Comparison of ENCODE assay signal across 8 mouse cellular contexts in the genomic region with DNA sequence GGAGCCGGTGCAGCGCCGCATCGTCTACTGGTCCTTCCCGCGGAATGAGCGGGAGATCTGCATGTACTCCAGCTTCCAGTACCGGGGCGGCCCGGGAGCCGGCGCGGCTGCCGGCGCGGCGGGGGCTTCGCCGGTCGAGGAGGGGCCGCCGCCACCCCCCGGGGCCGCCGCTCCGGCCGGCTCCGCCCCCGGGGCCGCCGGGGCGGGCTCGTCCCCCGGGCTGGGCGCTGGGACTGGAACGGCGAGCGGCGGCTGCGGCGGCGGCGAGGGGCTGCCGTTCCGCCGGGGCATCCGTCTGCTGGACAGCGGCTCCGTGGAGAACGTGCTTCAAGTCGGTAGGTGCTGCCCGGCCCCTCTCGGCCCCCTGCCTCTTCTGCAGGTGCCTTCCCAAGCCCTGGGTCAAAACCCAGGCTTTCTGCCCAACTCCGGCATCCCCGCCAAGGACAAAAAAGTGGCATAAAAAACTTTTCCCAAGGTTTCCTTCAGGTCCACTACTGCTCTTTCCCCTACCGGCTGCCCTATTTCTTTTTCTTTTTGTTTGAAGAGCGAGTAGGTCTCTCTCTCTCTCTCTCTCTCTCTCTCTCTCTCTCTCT. TPM values are rescaled to one million over a fixed set of nuclear protein-coding genes. Genes with fewer than 3 reads are reported as not detected.
DNase-seq lines count a peak whose midpoint lies in the region; ATAC-seq and TF ChIP-seq lines count a peak whose summit lies in the region.

No protein-coding gene starts in this region.

- 0% methylated on average over 35 of the region's 57 CpGs for WGBS in forebrain, embryonic 13.5 days
- WGBS in hindbrain, embryonic 14.5 days, result 0% methylated on average over 44 of the region's 57 CpGs
- 3% methylated on average over 50 of the region's 57 CpGs for WGBS in limb, embryonic 10.5 days
- WGBS in midbrain, embryonic 16.5 days, result 0% methylated on average over 38 of the region's 57 CpGs

- TF ChIP-seq POLR2A in bone marrow macrophage, adult 2 months (IDR thresholded peaks at IDR 0.05; ENCODE audit: borderline replicate concordance, low read depth, low read length), result no peak

- peak overlapping the region; percentile 74 for H3K4me3 ChIP-seq in bone marrow macrophage, adult 2 months (ENCODE audit: insufficient read depth, low read length)
- peak overlapping the region; percentile 95 for H3K4me3 ChIP-seq in forebrain, embryonic 13.5 days
- peak overlapping the region; percentile 82 for H3K4me3 ChIP-seq in hindbrain, embryonic 14.5 days (replicated peaks; ENCODE audit: low read length)
- H3K4me3 ChIP-seq in limb, embryonic 10.5 days, result peak overlapping the region; percentile 84
- H3K4me3 ChIP-seq in midbrain, embryonic 16.5 days (ENCODE audit: low read depth, low read length), result peak overlapping the region; percentile 71

- H3K27ac ChIP-seq in bone marrow macrophage, adult 2 months (ENCODE audit: insufficient read depth, low read depth, low read length), result no peak overlapping the region
- H3K27ac ChIP-seq in forebrain, embryonic 13.5 days, result peak overlapping the region; percentile 99
- peak overlapping the region; percentile 98 for H3K27ac ChIP-seq in hindbrain, embryonic 14.5 days
- H3K27ac ChIP-seq in limb, embryonic 10.5 days, result peak overlapping the region; percentile 86
- peak overlapping the region; percentile 95 for H3K27ac ChIP-seq in midbrain, embryonic 16.5 days (ENCODE audit: low read length)

- no peak for ATAC-seq in forebrain, embryonic 13.5 days
- ATAC-seq in hindbrain, embryonic 14.5 days (ENCODE audit: low FRiP score), result peak; percentile 12; the same call in 1 of the 2 replicates
- ATAC-seq in midbrain, embryonic 16.5 days, result peak; percentile 36; the same call in 1 of the 2 replicates

- TF ChIP-seq CTCF in bone marrow macrophage, adult 2 months (IDR thresholded peaks at IDR 0.05; ENCODE audit: low read depth, low read length), result no peak

- H3K9ac ChIP-seq in forebrain, embryonic 13.5 days, result peak overlapping the region; percentile 96
- H3K9ac ChIP-seq in hindbrain, embryonic 14.5 days, result peak overlapping the region; percentile 97
- peak overlapping the region; percentile 87 for H3K9ac ChIP-seq in midbrain, embryonic 16.5 days (ENCODE audit: low read depth, low read length)

- peak overlapping the region; percentile 75 for H3K4me2 ChIP-seq in forebrain, embryonic 13.5 days
- peak overlapping the region; percentile 73 for H3K4me2 ChIP-seq in hindbrain, embryonic 14.5 days (replicated peaks)
- peak overlapping the region; percentile 70 for H3K4me2 ChIP-seq in midbrain, embryonic 16.5 days (ENCODE audit: low read length)

- H3K9me3 ChIP-seq in forebrain, embryonic 13.5 days (replicated peaks), result no peaks in the 10 kb centered on the region
- no peaks in the 10 kb centered on the region for H3K9me3 ChIP-seq in hindbrain, embryonic 14.5 days (ENCODE audit: control insufficient read depth, low read length)
- no peaks in the 10 kb centered on the region for H3K9me3 ChIP-seq in limb, embryonic 10.5 days (replicated peaks)
- H3K9me3 ChIP-seq in midbrain, embryonic 16.5 days (replicated peaks; ENCODE audit: control insufficient read depth, low read length, poor library complexity, severe bottlenecking), result no peaks in the 10 kb centered on the region

- H3K27me3 ChIP-seq in forebrain, embryonic 13.5 days, result no peaks in the 10 kb centered on the region
- H3K27me3 ChIP-seq in hindbrain, embryonic 14.5 days (ENCODE audit: control insufficient read depth, insufficient read depth, low read length), result no peaks in the 10 kb centered on the region
- peaks cover 48% of the 10 kb centered on the region for H3K27me3 ChIP-seq in limb, embryonic 10.5 days (ENCODE audit: low read depth, poor library complexity, severe bottlenecking)
- no peaks in the 10 kb centered on the region for H3K27me3 ChIP-seq in midbrain, embryonic 16.5 days (ENCODE audit: control insufficient read depth, insufficient read depth, low read depth, low read length)

- H3K36me3 ChIP-seq in forebrain, embryonic 13.5 days (ENCODE audit: poor library complexity, severe bottlenecking), result no peaks in the 10 kb centered on the region
- no peaks in the 10 kb centered on the region for H3K36me3 ChIP-seq in hindbrain, embryonic 14.5 days (replicated peaks; ENCODE audit: control insufficient read depth, insufficient read depth)
- H3K36me3 ChIP-seq in limb, embryonic 10.5 days, result no peaks in the 10 kb centered on the region
- no peaks in the 10 kb centered on the region for H3K36me3 ChIP-seq in midbrain, embryonic 16.5 days (ENCODE audit: control insufficient read depth, insufficient read depth, low read length)

- DNase-seq in layer of hippocampus, adult 18-20 months (ENCODE audit: low spot score in 2 of 2), result peak; percentile 11 to 19
- DNase-seq in layer of hippocampus, adult 9-10 months (ENCODE audit: low spot score), result no peak
- DNase-seq in hindbrain, embryonic 14.5 days (ENCODE audit: low spot score), result no peak
- peak; percentile 67 for DNase-seq in limb, embryonic 10.5 days (ENCODE audit: low spot score)
- peak; percentile 48 for DNase-seq in testis, postnatal 10 days (ENCODE audit: low spot score)

- peaks cover 3% of the 10 kb centered on the region; the same call in 1 of the 2 replicates for H3K4me1 ChIP-seq in bone marrow macrophage, adult 2 months (ENCODE audit: control insufficient read depth, insufficient read depth, low read length)
- H3K4me1 ChIP-seq in forebrain, embryonic 13.5 days, result peaks cover 8% of the 10 kb centered on the region; the same call in 1 of the 2 replicates
- H3K4me1 ChIP-seq in hindbrain, embryonic 14.5 days (replicated peaks; ENCODE audit: control insufficient read depth, insufficient read depth, low read length), result peaks cover 8% of the 10 kb centered on the region; the same call in 1 of the 2 replicates
- H3K4me1 ChIP-seq in limb, embryonic 10.5 days, result peaks cover 16% of the 10 kb centered on the region
- peaks cover 8% of the 10 kb centered on the region for H3K4me1 ChIP-seq in midbrain, embryonic 16.5 days (ENCODE audit: control insufficient read depth, insufficient read depth, low read length)

RNA-seq across cellular contexts. Expression of gene Zswim5, which starts 0.6 kb away (rescaled TPM):
- 10 to 100 TPM; 16.8 to 19.2 TPM for total RNA-seq in layer of hippocampus, adult 18-20 months (2021)
- polyA plus RNA-seq in bone marrow macrophage, adult 2 months (2012; ENCODE audit: insufficient read depth, insufficient read length, missing spikeins), result not detected in 2 replicates
- 12.8 TPM in 2 replicates for polyA plus RNA-seq in forebrain, embryonic 13.5 days (2015; fragmentation: Nextera tagmentation; extraction: Ambion mirVana)
- polyA plus RNA-seq in hindbrain, embryonic 14.5 days (2014; fragmentation: Nextera tagmentation; extraction: Ambion mirVana), result 5.9 and 6.0 TPM in 2 replicates
- 0.59 and 0.68 TPM in 2 replicates for polyA plus RNA-seq in limb, embryonic 10.5 days (2016; fragmentation: Nextera tagmentation; extraction: Ambion mirVana)
- polyA plus RNA-seq in midbrain, embryonic 16.5 days (2015; fragmentation: Nextera tagmentation; extraction: Ambion mirVana), result 4.2 and 5.1 TPM in 2 replicates

RNA-seq across cellular contexts. Expression of gene Hpdl, which starts 56.3 kb away (rescaled TPM):
- 1 to 10 TPM; 4.3 to 5.5 TPM for total RNA-seq in layer of hippocampus, adult 18-20 months (2021)
- polyA plus RNA-seq in bone marrow macrophage, adult 2 months (2012; ENCODE audit: insufficient read depth, insufficient read length, missing spikeins), result not detected in 2 replicates
- polyA plus RNA-seq in forebrain, embryonic 13.5 days (2015; fragmentation: Nextera tagmentation; extraction: Ambion mirVana), result 0.85 and 0.94 TPM in 2 replicates
- polyA plus RNA-seq in hindbrain, embryonic 14.5 days (2014; fragmentation: Nextera tagmentation; extraction: Ambion mirVana), result 1.8 and 1.9 TPM in 2 replicates
- polyA plus RNA-seq in limb, embryonic 10.5 days (2016; fragmentation: Nextera tagmentation; extraction: Ambion mirVana), result 2.2 TPM in 2 replicates
- polyA plus RNA-seq in midbrain, embryonic 16.5 days (2015; fragmentation: Nextera tagmentation; extraction: Ambion mirVana), result 0.59 and 0.82 TPM in 2 replicates

Comparison
In these comparisons a context has a peak if more than half of its experiments do, and no peak if none do; other contexts are left out.
1. DNase-seq: peak in layer of hippocampus, adult 18-20 months (2 of 2), limb, embryonic 10.5 days (single experiment) and testis, postnatal 10 days (single experiment); none in layer of hippocampus, adult 9-10 months (single experiment) and hindbrain, embryonic 14.5 days (single experiment).
2. Peak in every context shown above with its lines, with median percentiles within 50 percentile points of each other: H3K4me3 ChIP-seq, H3K4me2 ChIP-seq and H3K9ac ChIP-seq.